ENCODE assay signal across 9 mouse cellular contexts in the genomic region with DNA sequence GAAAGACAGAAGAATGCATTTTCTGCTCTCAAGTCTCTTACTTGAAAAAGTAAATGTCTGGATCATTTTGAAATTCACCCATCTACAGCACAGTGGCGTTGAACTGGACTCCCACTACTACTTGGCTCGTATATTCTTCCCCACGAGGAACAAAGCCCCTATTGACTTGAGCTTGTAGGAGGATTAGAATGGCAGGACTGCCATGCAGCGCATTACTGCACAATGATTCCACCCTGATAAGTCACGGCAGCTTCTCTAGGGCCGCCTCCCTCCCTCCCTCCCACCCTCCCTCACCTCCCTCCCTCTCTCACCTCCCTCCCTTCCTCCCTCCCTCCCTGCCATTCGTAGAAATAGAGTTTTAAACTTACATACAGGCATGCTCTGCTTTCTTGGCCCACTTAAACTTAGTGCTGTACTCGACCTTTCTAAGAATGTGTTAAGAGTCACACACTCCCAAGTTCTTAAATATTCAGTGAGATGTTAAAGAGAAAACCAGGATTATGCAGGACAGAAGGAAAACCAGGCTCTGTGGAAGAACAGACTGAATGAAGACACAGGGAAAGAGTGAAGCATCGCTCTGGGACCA. TPM values are rescaled to one million over a fixed set of nuclear protein-coding genes. Genes with fewer than 3 reads are reported as not detected.
A peak's percentile ranks its signal among the peaks of the same experiment; 100 is the strongest.
DNase-seq lines count a peak whose midpoint lies in the region; ATAC-seq and TF ChIP-seq lines count a peak whose summit lies in the region.
"Had no signal": no experiment of that assay in that cellular context is flagged by ENCODE, and none has a peak within 500 bp of the region (broad histone marks: within the 10 kb centered on the region; RNA-seq: fewer than 3 reads in every experiment).

No protein-coding gene starts in this region.

- WGBS in heart, embryonic 12.5 days, result 32% methylated on average over 9 of the region's 9 CpGs
- WGBS in heart, adult 2 months, result 48% methylated on average over 9 of the region's 9 CpGs
- WGBS in lung, embryonic 15.5 days, result 41% methylated on average over 9 of the region's 9 CpGs
- WGBS in embryonic facial prominence, embryonic 13.5 days, result 41% methylated on average over 9 of the region's 9 CpGs
- WGBS in olfactory bulb, adult 2 months, result 51% methylated on average over 9 of the region's 9 CpGs

- H3K4me1 ChIP-seq in heart, embryonic 12.5 days (replicated peaks), result peaks cover 85% of the 10 kb centered on the region
- H3K4me1 ChIP-seq in heart, adult 2 months (ENCODE audit: control insufficient read depth, insufficient read depth, low read length), result peaks cover 31% of the 10 kb centered on the region
- peaks cover 64% of the 10 kb centered on the region for H3K4me1 ChIP-seq in lung, embryonic 15.5 days
- H3K4me1 ChIP-seq in embryonic facial prominence, embryonic 13.5 days, result peaks cover 37% of the 10 kb centered on the region
- peaks cover 4% of the 10 kb centered on the region; the same call in 1 of the 2 replicates for H3K4me1 ChIP-seq in olfactory bulb, adult 2 months (ENCODE audit: control insufficient read depth, insufficient read depth, low read length)

- intact Hi-C loops in heart, adult 2 months (cut with DNase I), result no loop called here

- H3K9ac ChIP-seq in heart, embryonic 12.5 days, result 0 out of 2 replicates have a peak overlapping the region, but pooled peaks have one; percentile 48
- H3K9ac ChIP-seq in heart, adult 2 months (ENCODE audit: low read depth, low read length), result no peak overlapping the region
- H3K9ac ChIP-seq in lung, embryonic 15.5 days, result no peak overlapping the region
- H3K9ac ChIP-seq in embryonic facial prominence, embryonic 13.5 days, result no peak overlapping the region
- H3K9ac ChIP-seq: limb, embryonic 13.5 days had no signal

- no peaks in the 10 kb centered on the region for H3K36me3 ChIP-seq in heart, embryonic 12.5 days
- H3K36me3 ChIP-seq in heart, adult 2 months (ENCODE audit: control insufficient read depth, insufficient read depth, low read length), result peaks cover 34% of the 10 kb centered on the region
- no peaks in the 10 kb centered on the region for H3K36me3 ChIP-seq in lung, embryonic 15.5 days
- no peaks in the 10 kb centered on the region for H3K36me3 ChIP-seq in embryonic facial prominence, embryonic 13.5 days
- H3K36me3 ChIP-seq: limb, embryonic 13.5 days had no signal

- peak overlapping the region; percentile 7; the same call in 1 of the 2 replicates for H3K4me2 ChIP-seq in heart, embryonic 12.5 days
- peak overlapping the region; percentile 24; the same call in 1 of the 2 replicates for H3K4me2 ChIP-seq in lung, embryonic 15.5 days
- H3K4me2 ChIP-seq in embryonic facial prominence, embryonic 13.5 days, result no peak overlapping the region
- H3K4me2 ChIP-seq: limb, embryonic 13.5 days had no signal

- H3K27ac ChIP-seq in heart, embryonic 12.5 days (ENCODE audit: poor library complexity, severe bottlenecking), result peak overlapping the region; percentile 82
- H3K27ac ChIP-seq in heart, adult 2 months, result no peak overlapping the region; the same call in 1 of the 2 replicates
- H3K27ac ChIP-seq in lung, embryonic 15.5 days, result peak overlapping the region; percentile 78
- 0 out of 2 replicates have a peak overlapping the region, but pooled peaks have one; percentile 44 for H3K27ac ChIP-seq in embryonic facial prominence, embryonic 13.5 days
- peak overlapping the region; percentile 33; the same call in 1 of the 2 replicates for H3K27ac ChIP-seq in olfactory bulb, adult 2 months (ENCODE audit: insufficient read depth, low read depth, low read length)
- H3K27ac ChIP-seq: limb, embryonic 13.5 days had no signal

- no peaks in the 10 kb centered on the region for H3K27me3 ChIP-seq in heart, embryonic 12.5 days (replicated peaks)
- no peaks in the 10 kb centered on the region for H3K27me3 ChIP-seq in heart, adult 2 months (ENCODE audit: control insufficient read depth, insufficient read depth, low read length)
- H3K27me3 ChIP-seq in lung, embryonic 15.5 days, result no peaks in the 10 kb centered on the region
- H3K27me3 ChIP-seq in embryonic facial prominence, embryonic 13.5 days, result no peaks in the 10 kb centered on the region
- H3K27me3 ChIP-seq: limb, embryonic 13.5 days had no signal

- H3K4me3 ChIP-seq in heart, embryonic 12.5 days, result no peak overlapping the region
- no peak overlapping the region for H3K4me3 ChIP-seq in heart, adult 2 months
- H3K4me3 ChIP-seq in lung, embryonic 15.5 days, result 0 out of 2 replicates have a peak overlapping the region, but pooled peaks have one; percentile 3
- no peak overlapping the region for H3K4me3 ChIP-seq in embryonic facial prominence, embryonic 13.5 days
- no peak overlapping the region for H3K4me3 ChIP-seq in olfactory bulb, adult 2 months (ENCODE audit: insufficient read depth, low read depth, low read length)
- H3K4me3 ChIP-seq: limb, embryonic 13.5 days had no signal

- ATAC-seq in heart, embryonic 12.5 days (ENCODE audit: insufficient number of reproducible peaks, low FRiP score), result no peak
- peak; percentile 62 for ATAC-seq in lung, embryonic 15.5 days (ENCODE audit: borderline replicate concordance, extremely low read depth, low FRiP score, low TSS enrichment)
- ATAC-seq in embryonic facial prominence, embryonic 13.5 days (ENCODE audit: insufficient number of reproducible peaks, insufficient read depth, low FRiP score, low TSS enrichment, low read depth), result no peak
- no peak for ATAC-seq in megakaryocyte-erythroid progenitor cell, adult 5-6 weeks (replicated peaks; ENCODE audit: low FRiP score, low TSS enrichment, poor library complexity, severe bottlenecking)

- TF ChIP-seq EP300 in heart, adult 2 months (IDR thresholded peaks at IDR 0.05; ENCODE audit: insufficient read depth, low read depth, low read length), result no peak

- DNase-seq in heart, adult 2 months, result no peak
- no peak for DNase-seq in lung, postnatal 4 days
- no peak for DNase-seq in spleen, adult 18-20 months

- no peak for TF ChIP-seq POLR2A in heart, adult 2 months (IDR thresholded peaks at IDR 0.05; ENCODE audit: insufficient read depth, low read depth, low read length)
- no peak for TF ChIP-seq POLR2A in olfactory bulb, adult 2 months (IDR thresholded peaks at IDR 0.05; ENCODE audit: insufficient read depth, low read depth, low read length)

- no peaks in the 10 kb centered on the region for H3K9me3 ChIP-seq in heart, embryonic 12.5 days (replicated peaks)
- no peaks in the 10 kb centered on the region for H3K9me3 ChIP-seq in lung, embryonic 15.5 days
- no peaks in the 10 kb centered on the region for H3K9me3 ChIP-seq in embryonic facial prominence, embryonic 13.5 days
- H3K9me3 ChIP-seq: limb, embryonic 13.5 days had no signal

- TF ChIP-seq CTCF in heart, adult 2 months (IDR thresholded peaks at IDR 0.05), result no peak
- TF ChIP-seq CTCF in olfactory bulb, adult 2 months (IDR thresholded peaks at IDR 0.05; ENCODE audit: insufficient read depth, low read depth, low read length), result no peak

- peaks cover 19% of the 10 kb centered on the region for H3K79me2 ChIP-seq in heart, adult 2 months (replicated peaks; ENCODE audit: control insufficient read depth, insufficient read depth, low read length)

RNA-seq across cellular contexts. Expression of gene Lamc1, which starts 54.5 kb away (rescaled TPM):
- polyA plus RNA-seq in heart, embryonic 12.5 days (2016; fragmentation: Nextera tagmentation; extraction: Ambion mirVana), result 134 and 146 TPM in 2 replicates
- total RNA-seq in heart, adult 2 months (2021), result 100 to 1,000 TPM; 111 to 116 TPM
- 103 and 138 TPM in 2 replicates for polyA plus RNA-seq in heart, adult 2 months (2012; rRNA removed)
- 120 and 122 TPM in 2 replicates for polyA plus RNA-seq in lung, embryonic 15.5 days (2015; fragmentation: Nextera tagmentation; extraction: Ambion mirVana)
- polyA plus RNA-seq in embryonic facial prominence, embryonic 13.5 days (2015; fragmentation: Nextera tagmentation; extraction: Ambion mirVana), result 35.9 and 41.9 TPM in 2 replicates
- polyA plus RNA-seq in olfactory bulb, adult 2 months (2012; ENCODE audit: insufficient read depth, insufficient read length, low replicate concordance, missing spikeins), result not detected in 2 replicates
- total RNA-seq in megakaryocyte-erythroid progenitor cell, adult 5-6 weeks (2014; fragmentation: Nextera tagmentation), result 2.7 and 3.0 TPM in 2 replicates
- total RNA-seq in megakaryocyte-erythroid progenitor cell, adult 5-6 weeks (2017), result 0.91 and 1.3 TPM in 2 replicates
